Mouse (Mus musculus) midbrain, embryonic 16.5 days (tissue): ENCODE measurements around the gene Nr2f2. TPM values are rescaled to one million over a fixed set of nuclear protein-coding genes. Genes with fewer than 3 reads are reported as not detected.

ENCODE experiments used
- ATAC-seq: fragments of 200-750 bp; cut with Nextera tagmentation; 2 replicates; pipeline ENCODE4 v1.8.0; 2017; ENCODE audit warnings: moderate TSS enrichment
- H3K27ac ChIP-seq: fragments of 300-500 bp; sonication (generic); 2 replicates; pipeline ENCODE4 v1.5.1; 2014; ENCODE audit warnings: mild to moderate bottlenecking, low read length, mixed read lengths
- H3K27me3 ChIP-seq: fragments of 300-500 bp; sonication (generic); 2 replicates; pipeline ENCODE4 v1.6.1; 2014; ENCODE audit warnings: low read depth, low read length, mixed read lengths; ENCODE audit not compliant: control insufficient read depth, insufficient read depth
- H3K36me3 ChIP-seq: fragments of 300-500 bp; sonication (generic); 2 replicates; pipeline ENCODE4 v1.6.1; 2014; ENCODE audit warnings: mild to moderate bottlenecking, low read length, moderate library complexity, mixed read lengths; ENCODE audit not compliant: control insufficient read depth, insufficient read depth
- H3K4me1 ChIP-seq: fragments of 300-500 bp; sonication (generic); 2 replicates; pipeline ENCODE4 v1.6.1; 2014; ENCODE audit warnings: mild to moderate bottlenecking, low read length, mixed read lengths; ENCODE audit not compliant: control insufficient read depth, insufficient read depth
- H3K4me2 ChIP-seq: fragments of 300-500 bp; sonication (generic); 2 replicates; pipeline ENCODE4 v1.6.1; 2014; ENCODE audit warnings: mild to moderate bottlenecking, low read length, mixed read lengths
- H3K4me3 ChIP-seq: fragments of 300-500 bp; sonication (generic); 2 replicates; pipeline ENCODE4 v1.5.1; 2014; ENCODE audit warnings: low read depth, mild to moderate bottlenecking, low read length, moderate library complexity, mixed read lengths
- H3K9ac ChIP-seq: fragments of 300-500 bp; sonication (generic); 2 replicates; pipeline ENCODE4 v1.6.1; 2014; ENCODE audit warnings: low read depth, low read length, mixed read lengths
- H3K9me3 ChIP-seq: fragments of 300-500 bp; sonication (generic); replicated peaks from 2 replicates; pipeline ENCODE4 v1.6.1; 2014; ENCODE audit warnings: mild to moderate bottlenecking, low read length, mixed read lengths; ENCODE audit not compliant: control insufficient read depth, poor library complexity, severe bottlenecking
- WGBS: fragments of 180-500 bp; shearing (Covaris S2); extraction: QIAGEN DNeasy Blood & Tissue Kit; methylation state at CpG from one replicate; pipeline ENCODE4 v1.1.7; 2014; 5-methylcytosine and 5-hydroxymethylcytosine counted together
- polyA plus RNA-seq: library from polyadenylated mRNA; unstranded; fragments of >200 nt; fragmentation: Nextera tagmentation; extraction: Ambion mirVana; gene quantifications from 2 replicates; pipeline ENCODE4 v1.2.1, GENCODE M21; 2015

The Nr2f2 gene
- polyA plus RNA-seq, 1 experiment from 2014 or later = 78.0 TPM

DNA sequence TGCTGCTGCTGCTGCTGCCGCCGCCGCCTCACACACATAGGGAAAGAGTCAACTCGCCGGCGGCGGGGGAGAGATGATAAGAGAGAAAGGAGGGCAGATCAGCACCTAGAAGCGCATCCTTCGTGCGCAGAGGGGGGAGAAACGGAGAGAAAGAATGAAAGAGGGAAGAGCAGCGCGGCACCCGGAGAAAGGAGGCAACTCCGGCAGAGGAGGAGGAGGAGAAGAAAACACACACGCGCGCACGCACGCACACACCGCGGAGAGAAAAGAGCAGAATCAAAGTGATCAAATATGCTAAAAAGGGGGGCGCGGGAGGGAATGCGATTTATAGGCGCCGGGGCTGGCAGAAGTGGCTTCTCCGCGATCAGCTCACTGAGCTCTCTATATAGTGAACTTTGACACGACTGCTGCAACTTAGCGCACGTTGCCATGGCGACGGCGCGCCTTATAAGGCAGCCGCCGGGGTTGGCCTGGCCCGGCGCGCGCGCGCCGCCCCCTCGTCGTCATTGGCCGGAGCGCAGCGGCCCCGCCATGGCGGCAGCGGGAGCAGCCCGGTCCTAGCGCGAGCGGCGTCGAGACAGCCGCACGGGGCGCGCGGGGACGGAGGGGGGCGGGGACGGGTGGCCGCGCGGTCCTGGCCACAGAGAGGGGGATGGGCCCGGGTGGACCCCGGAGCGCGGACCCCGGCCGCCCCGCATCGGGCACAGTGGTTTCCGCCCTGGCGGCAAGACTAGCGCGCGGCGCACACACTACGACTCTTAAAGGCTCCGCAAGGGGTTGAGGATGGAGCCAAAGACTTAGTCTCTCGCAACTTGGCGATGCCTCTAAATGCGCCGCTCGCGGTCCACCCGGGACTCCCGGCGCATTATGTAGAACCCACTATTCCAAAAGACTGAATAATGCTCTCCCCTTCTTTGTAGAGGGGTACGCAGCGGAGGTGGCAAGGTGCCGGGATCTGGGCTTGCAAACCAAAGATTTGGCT lies 4.9 kb downstream of the Nr2f2 start:
- Histone ChIP-seq H3K27ac (peak overlapping the region; percentile 96), H3K4me1 (0 out of 2 replicates have a peak, but pooled peaks cover 2% of the 10 kb centered on the region), H3K36me3 (no peaks in the 10 kb centered on the region), H3K9me3 (no peaks in the 10 kb centered on the region), H3K27me3 (peaks cover 16% of the 10 kb centered on the region), H3K4me3 (peak overlapping the region; percentile 72), H3K9ac (peak overlapping the region; percentile 74), H3K4me2 (peak overlapping the region; percentile 72)
- under 1% methylated on average over 84 of the region's 98 CpGs for WGBS
- peak; percentile 96 for ATAC-seq

DNA sequence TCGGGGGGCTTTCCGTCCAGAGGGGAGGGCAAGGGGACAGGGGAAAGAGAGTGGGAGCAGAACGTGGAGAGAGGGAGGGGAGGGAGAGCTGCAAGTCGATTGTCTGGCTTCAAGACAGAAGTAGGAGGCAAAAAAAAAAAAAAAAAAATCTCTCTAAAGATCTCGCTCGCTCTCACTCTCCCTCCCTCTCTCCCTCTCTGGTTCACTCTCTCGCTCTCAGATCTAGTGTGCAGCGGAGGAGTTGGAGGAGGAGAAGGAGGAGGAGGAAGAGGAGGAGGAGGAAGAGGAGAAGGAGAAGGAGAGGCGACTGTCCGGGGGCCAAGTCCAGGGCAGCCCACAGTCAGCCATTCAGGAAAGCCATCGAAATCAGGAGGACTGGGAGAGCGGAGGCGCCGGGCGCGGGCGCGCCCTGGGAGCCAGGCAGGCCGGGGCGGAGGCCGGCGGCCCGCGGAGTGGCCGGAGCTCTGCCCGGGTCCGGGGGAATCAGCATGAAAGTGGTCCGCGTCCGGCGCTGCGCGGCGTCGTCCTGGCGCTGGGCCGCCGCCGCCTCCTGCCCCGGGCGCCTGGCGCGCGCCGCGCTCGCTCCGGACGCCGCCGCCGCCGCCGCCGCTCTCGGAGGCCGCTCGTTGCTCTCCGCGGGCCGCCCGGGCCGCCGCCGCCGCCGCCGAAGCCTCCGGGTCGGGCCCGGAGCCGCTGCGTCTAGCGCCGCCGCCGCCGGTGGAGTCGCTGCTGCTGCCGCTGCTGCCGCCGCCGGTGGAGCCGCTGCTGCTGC lies 5.7 kb downstream of the Nr2f2 start:
- Histone ChIP-seq H3K4me3 (peak overlapping the region; percentile 72), H3K36me3 (no peaks in the 10 kb centered on the region), H3K9ac (peak overlapping the region; percentile 74), H3K4me2 (peak overlapping the region; percentile 72), H3K4me1 (0 out of 2 replicates have a peak, but pooled peaks cover 2% of the 10 kb centered on the region), H3K27me3 (peaks cover 16% of the 10 kb centered on the region), H3K27ac (peak overlapping the region; percentile 96), H3K9me3 (no peaks in the 10 kb centered on the region)
- under 1% methylated on average over 56 of the region's 84 CpGs for WGBS
- 0 out of 2 replicates have a peak, but pooled peaks have one; percentile 1 for ATAC-seq

GRCm38 (mm10) chr7:70359791-70360581 lies 6.5 kb downstream of the Nr2f2 start:
- Histone ChIP-seq H3K4me1 (0 out of 2 replicates have a peak, but pooled peaks cover 2% of the 10 kb centered on the region), H3K9me3 (no peaks in the 10 kb centered on the region), H3K27ac (peak overlapping the region; percentile 96), H3K27me3 (peaks cover 23% of the 10 kb centered on the region), H3K4me3 (peak overlapping the region; percentile 72), H3K9ac (peak overlapping the region; percentile 74), H3K36me3 (no peaks in the 10 kb centered on the region), H3K4me2 (peak overlapping the region; percentile 72)
- WGBS = 0% methylated on average over 75 of the region's 75 CpGs
- no peak for ATAC-seq

- Histone ChIP-seq H3K4me1 (0 out of 2 replicates have a peak, but pooled peaks cover 2% of the 10 kb centered on the region), H3K27ac (peak overlapping the region; percentile 96), H3K4me3 (peak overlapping the region; percentile 72), H3K9ac (peak overlapping the region; percentile 74), H3K36me3 (no peaks in the 10 kb centered on the region), H3K9me3 (no peaks in the 10 kb centered on the region), H3K4me2 (peak overlapping the region; percentile 72), H3K27me3 (peaks cover 22% of the 10 kb centered on the region)
- ATAC-seq = no peak
- 0% methylated on average over 33 of the region's 33 CpGs for WGBS
Observed at GRCm38 (mm10) chr7:70358848-70359591, 7.5 kb downstream of the Nr2f2 start.

- peak overlapping the region; percentile 74 for H3K9ac ChIP-seq
- H3K27me3 ChIP-seq = peaks cover 19% of the 10 kb centered on the region
- WGBS = 2% methylated on average over 33 of the region's 33 CpGs
- ATAC-seq = no peak
- peak overlapping the region; percentile 72 for H3K4me2 ChIP-seq
- peak overlapping the region; percentile 72 for H3K4me3 ChIP-seq
- peak overlapping the region; percentile 96 for H3K27ac ChIP-seq
- no peaks in the 10 kb centered on the region for H3K36me3 ChIP-seq
- H3K9me3 ChIP-seq = no peaks in the 10 kb centered on the region
- 0 out of 2 replicates have a peak, but pooled peaks cover 2% of the 10 kb centered on the region for H3K4me1 ChIP-seq
Observed at GRCm38 (mm10) chr7:70358020-70358847, 8.3 kb downstream of the Nr2f2 start.

DNA sequence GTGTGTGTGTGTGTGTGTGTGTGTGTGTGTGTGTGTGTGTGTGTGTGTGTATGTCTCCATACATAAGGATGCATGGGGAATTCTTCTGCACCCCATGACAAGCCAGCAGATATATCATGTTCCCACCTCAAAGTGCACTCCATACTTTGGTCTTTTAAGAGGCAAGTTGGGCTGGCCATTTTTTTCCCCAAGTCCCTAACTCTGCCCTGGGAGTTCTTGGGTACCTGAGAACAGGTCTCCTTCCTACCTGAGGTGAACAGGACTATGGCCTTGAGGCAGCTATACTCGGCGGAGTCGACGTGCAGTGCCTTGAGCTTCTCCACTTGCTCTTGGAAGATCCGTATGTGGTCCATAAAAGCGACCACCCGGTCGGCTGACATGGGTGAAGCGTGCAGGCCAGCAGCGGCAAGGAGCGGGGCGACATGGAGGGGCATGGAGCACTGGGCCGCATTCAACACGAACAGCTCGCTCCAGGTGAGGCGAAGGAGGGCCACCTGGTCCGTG lies 9.0 kb downstream of the Nr2f2 start:
- Histone ChIP-seq H3K36me3 (no peaks in the 10 kb centered on the region), H3K4me1 (0 out of 2 replicates have a peak, but pooled peaks cover 2% of the 10 kb centered on the region), H3K27ac (peak overlapping the region; percentile 96), H3K9me3 (no peaks in the 10 kb centered on the region), H3K4me2 (peak overlapping the region; percentile 72), H3K9ac (peak overlapping the region; percentile 74), H3K4me3 (peak overlapping the region; percentile 72), H3K27me3 (peaks cover 18% of the 10 kb centered on the region)
- no peak for ATAC-seq
- WGBS = 8% methylated on average over 17 of the region's 17 CpGs

DNA sequence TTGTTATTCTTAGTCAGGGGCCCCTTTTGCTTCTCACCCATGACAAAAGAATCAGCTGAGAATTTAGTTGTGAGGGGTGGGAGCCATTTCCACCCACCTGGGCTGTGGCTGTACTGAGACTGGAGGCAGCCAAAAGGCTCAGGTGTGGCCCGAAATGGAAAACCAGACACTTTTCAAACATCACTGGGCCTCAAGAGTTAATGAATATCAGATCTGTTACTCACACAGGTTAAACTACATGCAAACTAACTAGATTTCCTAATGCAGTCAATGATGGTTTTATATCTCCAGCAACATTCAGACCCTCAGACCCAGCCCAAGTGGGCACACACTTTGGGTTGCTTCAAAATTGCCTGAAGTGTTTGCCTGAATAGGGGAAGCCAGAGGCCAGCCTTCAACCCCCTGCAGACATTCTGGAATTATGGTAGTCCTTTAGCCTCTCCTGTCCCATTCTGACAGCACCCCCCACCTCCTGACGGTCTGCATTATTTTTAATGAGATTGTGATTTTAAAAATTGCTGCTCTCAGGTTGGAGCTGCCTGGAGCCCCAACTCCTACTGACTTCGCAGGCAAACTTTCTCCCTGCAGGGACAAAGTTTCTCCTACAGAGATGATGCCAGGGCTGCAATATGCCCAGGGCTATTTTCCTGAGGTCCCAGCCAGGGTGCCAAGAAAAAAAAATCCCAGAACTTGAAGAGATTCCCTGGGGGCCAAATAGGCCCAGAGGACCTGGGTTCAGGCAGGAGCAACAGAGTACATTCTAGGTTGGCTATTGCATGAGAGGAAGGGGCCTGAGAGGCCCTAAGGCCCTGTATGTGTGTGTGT lies 9.6 kb downstream of the Nr2f2 start:
- Histone ChIP-seq H3K27ac (peak overlapping the region; percentile 96), H3K4me1 (0 out of 2 replicates have a peak, but pooled peaks cover 2% of the 10 kb centered on the region), H3K4me3 (peak overlapping the region; percentile 72), H3K9ac (peak overlapping the region; percentile 74), H3K27me3 (peaks cover 18% of the 10 kb centered on the region), H3K36me3 (no peaks in the 10 kb centered on the region), H3K9me3 (no peaks in the 10 kb centered on the region), H3K4me2 (peak overlapping the region; percentile 72)
- 28% methylated on average over 3 of the region's 3 CpGs for WGBS
- ATAC-seq = no peak
